Mouse (Mus musculus): ENCODE measurements around the gene Ptgir.
"Not testable (repeated sequence)": the region's sequence is repeated elsewhere in the genome, so short reads cannot be mapped to it uniquely, and the experiment has no call there.

The Ptgir gene

GRCm38 (mm10) chr7:16942861-16943260 is 36.6 kb downstream of the Ptgir start:
- DNase-seq = no peak

- peak; percentile 81 to 85 for DNase-seq
These were observed 37.9 kb downstream of the Ptgir start, which contains the start of gene Pnmal2 for GRCm38 (mm10) chr7:16944061-16944807. TSS of gene Pnmal2 (plus strand) at chr7:16944682.

- DNase-seq = peak in 1 of 2 experiments; percentile 14
These were observed 38.6 kb downstream of the Ptgir start for GRCm38 (mm10) chr7:16944808-16945315.

GRCm38 (mm10) chr7:16945419-16945818 is 39.1 kb downstream of the Ptgir start:
- DNase-seq = no peak

- DNase-seq = peak in 1 of 2 experiments; percentile 27
These were observed 40.4 kb downstream of the Ptgir start for GRCm38 (mm10) chr7:16946441-16947348.

- peak in 1 of 2 experiments; percentile 18 for DNase-seq
These were observed 41.1 kb downstream of the Ptgir start for GRCm38 (mm10) chr7:16947349-16947895.

GRCm38 (mm10) chr7:16947959-16948361 is 41.7 kb downstream of the Ptgir start:
- DNase-seq = peak in 1 of 2 experiments; percentile 40

- no peak for DNase-seq
These were observed 42.7 kb downstream of the Ptgir start for GRCm38 (mm10) chr7:16948923-16949458.

GRCm38 (mm10) chr7:16949908-16950841 is 43.9 kb downstream of the Ptgir start:
- peak; percentile 67 to 87 for DNase-seq

- DNase-seq = peak; percentile 69 to 83
These were observed 44.8 kb downstream of the Ptgir start for GRCm38 (mm10) chr7:16950861-16951635.

GRCm38 (mm10) chr7:16953776-16954175 is 47.5 kb downstream of the Ptgir start:
- DNase-seq = not testable (repeated sequence)

- no peak for DNase-seq
These were observed 49.4 kb downstream of the Ptgir start for GRCm38 (mm10) chr7:16955712-16956111.

- DNase-seq = no peak
These were observed 50.3 kb downstream of the Ptgir start for GRCm38 (mm10) chr7:16956410-16957265.

- peak in 1 of 2 experiments; percentile 8 for DNase-seq
These were observed 53.4 kb downstream of the Ptgir start, which contains the start of gene Pnmal1 for GRCm38 (mm10) chr7:16959539-16960187. TSS of gene Pnmal1 (plus strand) at chr7:16959679.

All from kidney, postnatal 36 days (tissue).